In the genomic region with DNA sequence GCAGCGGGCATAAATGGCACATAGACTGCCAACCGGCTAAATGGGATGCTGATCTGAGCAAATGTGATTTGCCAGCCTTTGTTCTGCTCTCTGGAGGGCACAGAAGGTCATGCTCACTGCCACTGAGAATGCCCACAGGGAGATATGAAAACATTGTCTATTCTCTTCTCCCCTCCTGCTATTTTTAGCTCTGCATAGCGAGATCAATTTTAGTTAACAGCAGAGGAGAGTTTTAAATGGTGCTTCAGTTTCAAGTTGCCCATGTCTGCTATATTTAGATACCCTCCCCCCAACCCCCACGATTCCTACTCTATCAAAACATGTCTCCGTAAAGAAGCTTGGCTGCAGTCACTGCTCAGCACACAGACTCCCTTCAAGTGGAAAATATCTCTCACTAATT, we compare ENCODE assay signal across 9 mouse cellular contexts. TPM values are rescaled to one million over a fixed set of nuclear protein-coding genes. Genes with fewer than 3 reads are reported as not detected.
DNase-seq lines count a peak whose midpoint lies in the region; ATAC-seq lines count a peak whose summit lies in the region.
"Had no signal": no experiment of that assay in that cellular context is flagged by ENCODE, and none has a peak within 500 bp of the region (broad histone marks: within the 10 kb centered on the region; RNA-seq: fewer than 3 reads in every experiment).

No protein-coding gene starts in this region.

- peak; percentile 59 for ATAC-seq in heart, embryonic 14.5 days (ENCODE audit: insufficient number of reproducible peaks, insufficient read depth, low FRiP score, low read depth)
- ATAC-seq in kidney, embryonic 16.5 days (ENCODE audit: low FRiP score, low TSS enrichment) = no peak

- DNase-seq in gastrocnemius, postnatal 25 days = peak; percentile 9
- no peak for DNase-seq in gastrocnemius, postnatal 36 days
- peak; percentile 42 for DNase-seq in cerebellum, adult 9-11 months
- DNase-seq in mesoderm, embryonic 11.5 days (ENCODE audit: low read depth, low spot score) = peak; percentile 39
- no peak for DNase-seq in adrenal gland, postnatal 25 days
- DNase-seq in adrenal gland, adult 8-10 months = no peak

- H3K27me3 ChIP-seq in heart, embryonic 14.5 days (ENCODE audit: control insufficient read depth, insufficient read depth, low read length) = no peaks in the 10 kb centered on the region
- H3K27me3 ChIP-seq in kidney, embryonic 16.5 days (ENCODE audit: insufficient read depth, low read length) = no peaks in the 10 kb centered on the region

- intact Hi-C loops in gastrocnemius, postnatal 36 days (cut with DNase I) = no loop called here

- WGBS in heart, embryonic 14.5 days = 7% methylated on average over 5 of the region's 5 CpGs
- WGBS in kidney, embryonic 16.5 days = 18% methylated on average over 5 of the region's 5 CpGs

- H3K4me3 ChIP-seq in heart, embryonic 14.5 days (ENCODE audit: control insufficient read depth in 1 of 2, insufficient read depth in 1 of 2, low read depth in 1 of 2, low read length in 2 of 2) = no peak overlapping the region
- H3K4me3 ChIP-seq in kidney, embryonic 16.5 days (ENCODE audit: low read length) = no peak overlapping the region
- H3K4me3 ChIP-seq: erythroblast, embryonic 14.5 days had no signal

- peak overlapping the region; percentile 89 to 93 for H3K27ac ChIP-seq in heart, embryonic 14.5 days (replicated peaks in 1 of 2; ENCODE audit: control insufficient read depth in 1 of 2, insufficient read depth in 1 of 2, low read depth in 2 of 2, low read length in 2 of 2)
- H3K27ac ChIP-seq in kidney, embryonic 16.5 days (ENCODE audit: low read length) = no peak overlapping the region

- H3K36me3 ChIP-seq in heart, embryonic 14.5 days (ENCODE audit: control insufficient read depth, insufficient read depth, low read length) = no peaks in the 10 kb centered on the region
- H3K36me3 ChIP-seq in kidney, embryonic 16.5 days (ENCODE audit: insufficient read depth, low read length) = no peaks in the 10 kb centered on the region

- H3K4me2 ChIP-seq in heart, embryonic 14.5 days (ENCODE audit: low read length) = peak overlapping the region; percentile 19
- H3K4me2 ChIP-seq in kidney, embryonic 16.5 days (replicated peaks; ENCODE audit: low read depth, low read length) = no peak overlapping the region

- no peak overlapping the region for H3K9ac ChIP-seq in heart, embryonic 14.5 days (ENCODE audit: low read length)
- no peak overlapping the region for H3K9ac ChIP-seq in kidney, embryonic 16.5 days (replicated peaks; ENCODE audit: low read length)

- no peaks in the 10 kb centered on the region for H3K9me3 ChIP-seq in heart, embryonic 14.5 days (ENCODE audit: control insufficient read depth, low read length)
- H3K9me3 ChIP-seq in kidney, embryonic 16.5 days (ENCODE audit: low read length) = no peaks in the 10 kb centered on the region

- H3K4me1 ChIP-seq in heart, embryonic 14.5 days (ENCODE audit: control insufficient read depth in 2 of 2, insufficient read depth in 2 of 2, low read length in 2 of 2) = peaks cover 23 to 26% of the 10 kb centered on the region in 2 experiments
- H3K4me1 ChIP-seq in kidney, embryonic 16.5 days (ENCODE audit: insufficient read depth, low read length) = peaks cover 8% of the 10 kb centered on the region; the same call in 1 of the 2 replicates

RNA-seq across cellular contexts. Expression of a gene that starts 52.2 kb away (rescaled TPM):
- 1 to 10 TPM; 4.1 to 6.0 TPM for total RNA-seq in gastrocnemius, postnatal 25 days (2021)
- total RNA-seq in gastrocnemius, postnatal 36 days (2021) = 1 to 10 TPM; 5.5 to 5.6 TPM
- polyA plus RNA-seq in heart, embryonic 14.5 days (2014; fragmentation: Nextera tagmentation; extraction: Ambion mirVana) = 14.0 and 15.2 TPM in 2 replicates
- total RNA-seq in adrenal gland, postnatal 25 days (2021) = 34.1 and 38.6 TPM in 2 replicates
- total RNA-seq in adrenal gland, adult 8-10 months (2022) = 100 to 1,000 TPM in 1 of 4 experiments, 10 to 100 TPM in 3; 57.2 to 102 (median 78.0) TPM
- 30.6 and 32.3 TPM in 2 replicates for polyA plus RNA-seq in kidney, embryonic 16.5 days (2015; fragmentation: Nextera tagmentation; extraction: Ambion mirVana)

Comparison
In these comparisons a context has a peak if more than half of its experiments do, and no peak if none do; other contexts are left out.
1. DNase-seq: peak in gastrocnemius, postnatal 25 days (single experiment), cerebellum, adult 9-11 months (single experiment) and mesoderm, embryonic 11.5 days (single experiment); none in gastrocnemius, postnatal 36 days (0 of 2), adrenal gland, postnatal 25 days (single experiment) and adrenal gland, adult 8-10 months (single experiment).